Mouse (Mus musculus) heart, embryonic 11.5 days (tissue): Measurements from ENCODE around the gene Hoxd13. TPM values are rescaled to one million over a fixed set of nuclear protein-coding genes. Genes with fewer than 3 reads are reported as not detected.

Experiments used
- ATAC-seq: fragments of 200-750 bp; cut with Nextera tagmentation; replicated peaks from 2 replicates; pipeline ENCODE4 v1.8.0; 2017; ENCODE audit warnings: moderate library complexity; ENCODE audit not compliant: insufficient number of reproducible peaks, low FRiP score, low TSS enrichment
- H3K27ac ChIP-seq: fragments of 300-500 bp; sonication (generic); 2 replicates; pipeline ENCODE4 v1.5.1; 2014; ENCODE audit warnings: mild to moderate bottlenecking, low read depth, low read length
- H3K27me3 ChIP-seq: fragments of 300-500 bp; sonication (generic); 2 replicates; pipeline ENCODE4 v1.6.1; 2014; ENCODE audit warnings: mild to moderate bottlenecking, low read length, mixed read lengths; ENCODE audit not compliant: control insufficient read depth, insufficient read depth
- H3K36me3 ChIP-seq: fragments of 300-500 bp; sonication (generic); 2 replicates; pipeline ENCODE4 v1.6.1; 2014; ENCODE audit warnings: mild to moderate bottlenecking, low read length, moderate library complexity, mixed read lengths; ENCODE audit not compliant: control insufficient read depth, insufficient read depth
- H3K4me1 ChIP-seq: fragments of 300-500 bp; sonication (generic); 2 replicates; pipeline ENCODE4 v1.6.1; 2014; ENCODE audit warnings: low read length; ENCODE audit not compliant: control insufficient read depth, insufficient read depth
- H3K4me2 ChIP-seq: fragments of 300-500 bp; sonication (generic); 2 replicates; pipeline ENCODE4 v1.6.1; 2014; ENCODE audit warnings: mild to moderate bottlenecking, moderate library complexity
- H3K4me3 ChIP-seq: fragments of 300-500 bp; sonication (generic); 2 replicates; pipeline ENCODE4 v1.5.1; 2014; ENCODE audit warnings: low read depth, low read length
- H3K9ac ChIP-seq: fragments of 300-500 bp; sonication (generic); 2 replicates; pipeline ENCODE4 v1.6.1; 2014; ENCODE audit warnings: mild to moderate bottlenecking, low read depth, low read length, moderate library complexity
- H3K9me3 ChIP-seq: fragments of 300-500 bp; sonication (generic); replicated peaks from 2 replicates; pipeline ENCODE4 v1.6.1; 2016; ENCODE audit warnings: low read length; ENCODE audit not compliant: control insufficient read depth
- WGBS: fragments of 180-500 bp; shearing (Covaris S2); extraction: QIAGEN DNeasy Blood & Tissue Kit; methylation state at CpG from one replicate; pipeline ENCODE4 v1.1.7; 2014; ENCODE audit not compliant: insufficient replicate concordance; 5-methylcytosine and 5-hydroxymethylcytosine counted together
- polyA plus RNA-seq: library from polyadenylated mRNA; unstranded; fragments of >200 nt; fragmentation: Nextera tagmentation; extraction: Ambion mirVana; gene quantifications from 2 replicates; pipeline ENCODE4 v1.2.1, GENCODE M21; 2014

Hoxd13 gene
- polyA plus RNA-seq, 1 experiment from 2014 or later = not detected

DNA sequence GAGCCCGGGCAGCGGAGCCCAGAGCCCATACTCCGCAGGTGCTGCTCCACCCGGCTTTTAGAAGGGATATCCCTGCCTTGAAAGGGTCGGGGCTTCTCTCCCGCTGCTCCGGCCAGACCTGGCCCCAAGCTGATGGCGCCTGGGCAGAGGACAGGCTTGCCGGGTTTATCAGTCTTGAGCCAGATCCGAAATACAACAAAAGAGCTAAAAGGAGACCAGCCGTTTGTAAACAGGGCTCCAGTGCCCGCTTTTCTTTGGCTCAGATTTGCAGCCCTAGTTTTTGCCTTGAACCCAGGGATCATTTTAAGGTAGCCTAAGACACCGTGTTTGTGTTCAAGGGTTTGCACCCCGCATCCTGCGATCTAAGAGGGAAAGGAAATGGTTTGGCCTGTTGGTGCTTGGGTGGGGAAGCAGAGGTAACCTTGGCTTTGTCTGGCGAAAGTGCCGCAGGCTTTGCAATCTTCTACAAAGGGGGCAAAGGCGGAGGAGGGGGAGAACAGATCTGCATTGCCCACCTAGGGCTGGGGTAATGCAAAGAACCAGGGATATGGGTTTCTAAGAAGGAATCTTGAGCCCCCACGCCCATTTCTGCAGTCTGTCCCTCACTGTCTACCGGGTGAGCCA lies 24.8 kb downstream of the Hoxd13 start:
- Histone ChIP-seq H3K9ac (no peak overlapping the region), H3K4me2 (no peak overlapping the region), H3K27ac (no peak overlapping the region), H3K36me3 (no peaks in the 10 kb centered on the region), H3K9me3 (no peaks in the 10 kb centered on the region), H3K4me1 (peaks cover 7% of the 10 kb centered on the region), H3K27me3 (peaks cover 95% of the 10 kb centered on the region), H3K4me3 (no peak overlapping the region)
- ATAC-seq = no peak
- under 1% methylated on average over 20 of the region's 20 CpGs for WGBS

DNA sequence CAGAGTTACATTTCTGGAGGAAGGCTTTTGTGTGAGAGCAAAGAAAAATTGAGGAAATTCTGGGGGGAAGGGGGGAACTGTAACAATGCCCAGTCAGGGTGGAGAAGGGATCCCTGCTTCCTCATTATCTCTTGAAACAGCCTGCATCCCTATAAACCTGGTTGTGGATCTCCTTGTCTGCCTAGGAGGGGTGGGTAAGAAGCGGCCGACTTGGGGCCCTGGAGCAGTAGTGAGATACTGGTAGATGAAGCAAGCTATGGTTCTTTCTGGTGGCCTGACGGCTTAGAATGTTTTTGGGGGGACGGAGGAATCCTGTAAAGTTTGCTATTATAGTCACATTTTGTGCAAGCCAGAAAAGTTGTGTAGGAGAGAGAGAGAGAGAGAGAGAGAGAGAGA lies 25.3 kb downstream of the Hoxd13 start:
- no peak for ATAC-seq
- H3K4me2 ChIP-seq = no peak overlapping the region
- peaks cover 8% of the 10 kb centered on the region for H3K4me1 ChIP-seq
- no peak overlapping the region for H3K4me3 ChIP-seq
- 6% methylated on average over 4 of the region's 4 CpGs for WGBS
- H3K9ac ChIP-seq = no peak overlapping the region
- H3K9me3 ChIP-seq = no peaks in the 10 kb centered on the region
- H3K27me3 ChIP-seq = peaks cover 95% of the 10 kb centered on the region
- no peak overlapping the region for H3K27ac ChIP-seq
- no peaks in the 10 kb centered on the region for H3K36me3 ChIP-seq

DNA sequence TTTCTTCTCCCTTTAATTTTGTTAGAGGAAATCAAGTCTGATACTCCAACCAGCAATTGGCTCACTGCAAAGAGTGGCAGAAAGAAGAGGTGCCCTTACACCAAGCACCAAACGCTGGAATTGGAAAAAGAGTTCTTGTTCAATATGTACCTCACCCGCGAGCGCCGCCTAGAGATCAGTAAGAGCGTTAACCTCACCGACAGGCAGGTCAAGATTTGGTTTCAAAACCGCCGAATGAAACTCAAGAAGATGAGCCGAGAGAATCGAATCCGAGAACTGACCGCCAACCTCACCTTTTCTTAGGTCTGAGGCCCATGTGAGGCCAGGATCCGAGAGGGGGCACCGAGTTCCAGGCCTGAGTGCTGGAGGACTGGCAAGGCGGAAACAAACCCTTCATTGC lies 26.0 kb downstream of the Hoxd13 start:
- Histone ChIP-seq H3K27ac (no peak overlapping the region), H3K36me3 (no peaks in the 10 kb centered on the region), H3K4me1 (peaks cover 8% of the 10 kb centered on the region), H3K9me3 (no peaks in the 10 kb centered on the region), H3K4me2 (no peak overlapping the region), H3K4me3 (no peak overlapping the region), H3K27me3 (peaks cover 95% of the 10 kb centered on the region), H3K9ac (no peak overlapping the region)
- ATAC-seq = no peak
- whole genome bisulfite sequencing = 3% methylated on average over 16 of the region's 16 CpGs

DNA sequence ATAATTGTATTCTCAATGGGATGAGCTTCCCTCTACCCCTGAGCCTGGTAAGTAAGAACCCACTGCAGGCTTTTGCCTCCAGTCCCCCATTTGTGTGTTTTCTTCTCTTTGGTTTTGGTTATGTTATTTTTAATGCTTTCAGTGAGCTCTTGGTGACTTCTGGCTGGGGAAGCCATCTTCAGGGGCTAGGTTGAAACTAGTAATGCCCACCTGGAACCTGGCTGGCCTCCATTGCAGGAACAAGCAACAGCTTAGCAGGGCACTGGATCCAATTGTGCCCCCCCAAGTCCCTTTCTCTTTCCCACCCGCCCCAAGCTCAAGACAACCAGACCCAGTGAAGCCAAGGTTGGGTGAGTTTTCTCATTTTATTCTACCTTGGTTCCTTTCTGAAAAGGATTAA lies 27.3 kb downstream of the Hoxd13 start:
- H3K4me2 ChIP-seq = no peak overlapping the region
- no peak overlapping the region for H3K9ac ChIP-seq
- H3K36me3 ChIP-seq = no peaks in the 10 kb centered on the region
- ATAC-seq = no peak
- no peak overlapping the region for H3K27ac ChIP-seq
- no peaks in the 10 kb centered on the region for H3K9me3 ChIP-seq
- peaks cover 8% of the 10 kb centered on the region for H3K4me1 ChIP-seq
- peaks cover 96% of the 10 kb centered on the region for H3K27me3 ChIP-seq
- 4% methylated on average over 1 of the region's 1 CpGs for WGBS
- H3K4me3 ChIP-seq = no peak overlapping the region

DNA sequence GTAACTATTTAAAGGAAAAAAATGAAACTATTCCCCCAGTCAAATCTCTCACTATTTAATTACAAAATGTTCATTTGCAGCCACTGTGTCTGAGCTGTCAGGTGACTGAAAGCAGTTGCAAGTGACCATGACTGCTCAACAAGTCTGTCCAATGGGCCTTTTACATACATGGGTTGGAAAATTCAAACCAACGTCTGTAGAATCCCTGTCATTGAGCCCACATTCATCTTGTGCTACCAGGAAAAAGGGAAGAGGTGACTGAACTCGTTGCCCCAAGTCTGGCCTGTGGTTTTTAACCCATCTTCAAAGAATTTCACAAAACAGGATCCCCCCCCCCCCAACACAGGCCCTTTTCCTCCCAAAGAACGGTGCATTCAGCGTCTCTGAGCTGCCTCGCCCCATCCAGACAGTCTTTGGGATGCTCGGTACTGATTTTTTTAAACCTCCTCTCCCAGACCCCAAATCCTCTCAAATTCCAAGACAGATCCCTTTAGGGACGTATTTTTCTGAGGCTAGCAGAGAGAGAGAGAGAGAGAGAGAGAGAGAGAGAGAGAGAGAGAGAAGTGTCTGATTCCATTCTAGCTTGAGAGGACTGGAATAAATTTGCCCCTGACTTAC lies 27.8 kb downstream of the Hoxd13 start:
- Histone ChIP-seq H3K27me3 (peaks cover 99% of the 10 kb centered on the region), H3K4me1 (peaks cover 8% of the 10 kb centered on the region), H3K9me3 (no peaks in the 10 kb centered on the region), H3K27ac (no peak overlapping the region), H3K4me2 (no peak overlapping the region), H3K36me3 (no peaks in the 10 kb centered on the region), H3K4me3 (no peak overlapping the region), H3K9ac (no peak overlapping the region)
- WGBS = 2% methylated on average over 7 of the region's 7 CpGs
- ATAC-seq = no peak

DNA sequence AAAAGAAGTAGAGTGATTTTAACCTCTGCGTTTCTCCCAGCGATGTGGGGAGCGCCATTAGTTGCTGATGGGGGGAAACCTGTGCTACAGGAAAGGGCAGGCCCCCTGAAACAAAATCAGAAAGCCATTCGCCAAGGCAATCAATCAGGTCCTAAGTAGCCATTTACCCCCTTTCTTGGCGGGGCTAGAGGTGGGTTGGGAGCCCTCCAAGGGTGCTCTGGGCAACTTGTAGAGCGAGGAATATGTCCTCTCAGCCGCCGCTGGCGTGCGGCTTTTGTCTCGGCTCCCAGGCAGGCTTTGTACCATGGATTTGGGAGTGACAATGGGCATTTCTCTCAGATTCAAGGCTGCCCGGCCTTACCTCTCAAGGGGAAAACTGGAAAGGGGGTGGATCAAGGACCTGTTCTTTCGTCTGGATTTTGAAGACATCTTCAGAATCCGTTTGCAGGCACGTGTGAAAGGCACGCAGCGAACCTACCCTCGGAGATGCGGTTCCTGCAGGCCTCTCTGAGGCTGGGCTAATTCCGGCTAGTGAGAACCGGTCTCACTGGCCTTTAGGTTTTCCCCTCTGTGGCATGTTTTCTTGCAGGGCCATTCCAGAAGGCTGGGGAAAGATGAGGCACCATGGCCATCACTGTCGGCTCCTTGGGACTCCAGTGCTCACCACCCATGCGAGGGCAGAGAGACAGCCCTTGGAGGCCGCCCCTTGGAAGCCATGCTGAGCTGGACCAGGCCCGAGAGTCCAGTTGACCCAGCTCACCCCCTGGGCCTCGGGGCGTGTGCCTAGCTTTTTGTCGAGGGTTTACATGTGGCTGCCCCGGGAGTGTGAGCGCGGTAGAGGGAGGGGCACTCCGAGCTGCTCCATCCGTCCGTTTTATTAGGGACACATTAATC lies 28.6 kb downstream of the Hoxd13 start:
- ATAC-seq = no peak
- H3K4me3 ChIP-seq = no peak overlapping the region
- H3K36me3 ChIP-seq = no peaks in the 10 kb centered on the region
- 2% methylated on average over 34 of the region's 34 CpGs for WGBS
- H3K4me2 ChIP-seq = no peak overlapping the region
- no peak overlapping the region for H3K27ac ChIP-seq
- peaks cover 99% of the 10 kb centered on the region for H3K27me3 ChIP-seq
- H3K9me3 ChIP-seq = no peaks in the 10 kb centered on the region
- H3K4me1 ChIP-seq = peaks cover 2% of the 10 kb centered on the region; the same call in 1 of the 2 replicates
- H3K9ac ChIP-seq = no peak overlapping the region

DNA sequence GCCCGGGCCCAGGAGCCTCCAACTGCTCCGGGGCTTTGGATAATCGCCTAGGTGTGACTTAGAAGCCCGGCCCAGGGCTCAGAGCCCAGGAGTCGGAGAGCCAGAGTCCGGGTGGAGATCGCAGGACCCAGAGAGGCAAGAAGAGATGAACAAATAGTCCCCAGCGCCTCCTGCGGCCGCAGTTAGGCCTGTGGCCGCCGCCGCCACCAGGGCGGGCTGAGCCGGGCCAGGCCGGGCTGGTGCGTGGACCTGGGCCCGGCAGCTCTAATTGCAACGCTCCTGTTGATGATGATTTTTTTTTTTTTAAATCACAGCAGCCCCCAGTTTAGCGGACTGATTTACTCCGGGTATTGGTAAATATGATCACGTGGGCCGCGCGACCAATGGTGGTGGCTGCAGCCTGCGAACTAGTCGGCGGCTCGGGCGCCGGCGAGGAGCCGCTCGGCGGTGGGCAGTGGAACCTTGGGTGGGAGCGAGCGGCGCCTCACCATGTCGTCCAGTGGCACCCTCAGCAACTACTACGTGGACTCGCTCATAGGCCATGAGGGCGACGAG lies 29.5 kb downstream of the Hoxd13 start, which contains the start of gene Hoxd9:
Gene Hoxd9 (plus strand): TSS at position 161 of the 555 bp plus-strand sequence.
- H3K27me3 ChIP-seq = peaks cover 97% of the 10 kb centered on the region
- H3K4me1 ChIP-seq = peaks cover 2% of the 10 kb centered on the region; the same call in 1 of the 2 replicates
- WGBS = under 1% methylated on average over 43 of the region's 43 CpGs
- no peaks in the 10 kb centered on the region for H3K9me3 ChIP-seq
- peak within 1 kb of the TSS; percentile 69 for H3K4me2 ChIP-seq
- 0 out of 2 replicates have a peak within 1 kb of the TSS, but pooled peaks have one; percentile 28 for H3K9ac ChIP-seq
- H3K36me3 ChIP-seq = no peaks in the 10 kb centered on the region
- peak within 1 kb of the TSS; percentile 41 for H3K4me3 ChIP-seq
- no peak within 1 kb of the TSS for H3K27ac ChIP-seq
- ATAC-seq = 0 out of 2 replicates have a peak, but pooled peaks have one; percentile 39
